Mouse (Mus musculus): ENCODE measurements around the gene Wdr45.

The Wdr45 gene

GRCm38 (mm10) chrX:7763631-7764393 is 49.7 kb downstream of the Wdr45 start:
- DNase-seq (ENCODE audit: inconsistent age in 2 of 2, low spot score in 1 of 2), result peak; percentile 48 to 76

GRCm38 (mm10) chrX:7764657-7765280 is 50.6 kb downstream of the Wdr45 start:
- DNase-seq (ENCODE audit: inconsistent age in 2 of 2, low spot score in 1 of 2), result no peak

GRCm38 (mm10) chrX:7765281-7765670 is 51.1 kb downstream of the Wdr45 start:
- no peak for DNase-seq (ENCODE audit: inconsistent age in 2 of 2, low spot score in 1 of 2)

GRCm38 (mm10) chrX:7765764-7766163 is 51.6 kb downstream of the Wdr45 start:
- DNase-seq (ENCODE audit: inconsistent age in 2 of 2, low spot score in 1 of 2), result peak; percentile 66 to 86

GRCm38 (mm10) chrX:7769302-7770017 is 55.3 kb downstream of the Wdr45 start:
- no peak for DNase-seq (ENCODE audit: inconsistent age in 2 of 2, low spot score in 1 of 2)

GRCm38 (mm10) chrX:7772766-7773165 is 58.6 kb downstream of the Wdr45 start:
- peak in 1 of 2 experiments; percentile 36 for DNase-seq (ENCODE audit: inconsistent age in 2 of 2, low spot score in 1 of 2)

GRCm38 (mm10) chrX:7775501-7776205 is 61.5 kb downstream of the Wdr45 start:
- no peak for DNase-seq (ENCODE audit: inconsistent age in 2 of 2, low spot score in 1 of 2)

- peak; percentile 44 to 80 for DNase-seq (ENCODE audit: inconsistent age in 2 of 2, low spot score in 1 of 2)
Measured at GRCm38 (mm10) chrX:7776329-7777082, 62.4 kb downstream of the Wdr45 start.
